Mouse (Mus musculus) limb, embryonic 14.5 days (tissue): ENCODE results near the gene Hunk. TPM values are rescaled to one million over a fixed set of nuclear protein-coding genes. Genes with fewer than 3 reads are reported as not detected.

Source experiments
- ATAC-seq: fragments of 200-750 bp; cut with Nextera tagmentation; 2 replicates; pipeline ENCODE4 v1.8.0; 2017; ENCODE audit warnings: low read depth, moderate number of reproducible peaks, moderate TSS enrichment; ENCODE audit not compliant: low FRiP score
- DNase-seq: peaks from one replicate; pipeline ENCODE4 v3.0.0-alpha.2; 2015; ENCODE audit warnings: low spot score
- H3K27ac ChIP-seq: fragments of 300-500 bp; sonication (generic); replicated peaks from 2 replicates; pipeline ENCODE4 v1.5.1; 2014; ENCODE audit warnings: low read depth, mild to moderate bottlenecking, low read length, moderate library complexity, mixed read lengths
- H3K27me3 ChIP-seq: fragments of 300-500 bp; sonication (generic); 2 replicates; pipeline ENCODE4 v1.6.1; 2014; ENCODE audit warnings: low read length, mixed read lengths; ENCODE audit not compliant: control insufficient read depth, insufficient read depth
- H3K36me3 ChIP-seq: fragments of 300-500 bp; sonication (generic); 2 replicates; pipeline ENCODE4 v1.6.1; 2014; ENCODE audit warnings: mild to moderate bottlenecking, low read length, moderate library complexity, mixed read lengths; ENCODE audit not compliant: control insufficient read depth, insufficient read depth
- H3K4me1 ChIP-seq: fragments of 300-500 bp; sonication (generic); 2 replicates; pipeline ENCODE4 v1.6.1; 2014; ENCODE audit warnings: antibody characterized with exemption, low read length, mixed read lengths; ENCODE audit not compliant: control insufficient read depth, insufficient read depth
- H3K4me2 ChIP-seq: fragments of 300-500 bp; sonication (generic); replicated peaks from 2 replicates; pipeline ENCODE4 v1.6.1; 2014; ENCODE audit warnings: low read depth, mild to moderate bottlenecking, low read length, moderate library complexity; ENCODE audit not compliant: severe bottlenecking
- H3K4me3 ChIP-seq: fragments of 300-500 bp; sonication (generic); replicated peaks from 2 replicates; pipeline ENCODE4 v1.5.1; 2014; ENCODE audit warnings: low read length
- H3K9ac ChIP-seq: fragments of 300-500 bp; sonication (generic); 2 replicates; pipeline ENCODE4 v1.6.1; 2014; ENCODE audit warnings: mild to moderate bottlenecking, low read depth, low read length, moderate library complexity; ENCODE audit not compliant: severe bottlenecking
- H3K9me3 ChIP-seq: fragments of 300-500 bp; sonication (generic); 2 replicates; pipeline ENCODE4 v1.6.1; 2016; ENCODE audit warnings: low read length; ENCODE audit not compliant: control insufficient read depth
- POLR2A ChIP-seq: fragments of 200-500 bp; IDR thresholded peaks from 2 replicates; pipeline ENCODE4 v1.8.0; 2012; ENCODE audit warnings: inconsistent platforms, mild to moderate bottlenecking, moderate library complexity, borderline replicate concordance; ENCODE audit not compliant: insufficient read depth, insufficient read length; ENCODE audit errors: extremely low read depth
- WGBS: fragments of 180-500 bp; shearing (Covaris S2); extraction: QIAGEN DNeasy Blood & Tissue Kit; methylation state at CpG from one replicate; pipeline ENCODE4 v1.1.7; 2014; 5-methylcytosine and 5-hydroxymethylcytosine counted together
- polyA plus RNA-seq, 2 experiments: library from polyadenylated mRNA; depleted of rRNA in 1 of 2; stranded (reverse) in 1 of 2; unstranded in 1 of 2; fragments of >200 nt; fragmentation: Nextera tagmentation in 1 of 2; extraction: Ambion mirVana in 1 of 2; gene quantifications; 2 replicates each; pipeline versions ENCODE4 v1.2.1 to v1.2.3; 2012 to 2014

Gene Hunk
- polyA plus RNA-seq, 2 experiments = 14.1 to 19.9 TPM

GRCm38 (mm10) chr16:90394761-90395160 lies 8.9 kb downstream of the Hunk start:
- Histone ChIP-seq H3K9me3 (0 out of 2 replicates have a peak, but pooled peaks cover 7% of the 10 kb centered on the region), H3K4me2 (no peak overlapping the region), H3K4me1 (peaks cover 8% of the 10 kb centered on the region; the same call in 1 of the 2 replicates), H3K9ac (no peak overlapping the region), H3K36me3 (peaks cover 32% of the 10 kb centered on the region), H3K27ac (no peak overlapping the region), H3K4me3 (no peak overlapping the region), H3K27me3 (no peaks in the 10 kb centered on the region)
- 80% methylated on average over 4 of the region's 4 CpGs for WGBS
- TF ChIP-seq POLR2A = no peak
- DNase-seq = no peak
- ATAC-seq = no peak

GRCm38 (mm10) chr16:90395996-90396556 lies 10.3 kb downstream of the Hunk start:
- H3K4me2 ChIP-seq = no peak overlapping the region
- H3K27ac ChIP-seq = no peak overlapping the region; the same call in 1 of the 2 replicates
- no peaks in the 10 kb centered on the region for H3K27me3 ChIP-seq
- peaks cover 22% of the 10 kb centered on the region for H3K36me3 ChIP-seq
- H3K4me3 ChIP-seq = no peak overlapping the region
- TF ChIP-seq POLR2A = no peak
- no peak for ATAC-seq
- H3K9ac ChIP-seq = no peak overlapping the region
- peaks cover 14% of the 10 kb centered on the region for H3K4me1 ChIP-seq
- 0 out of 2 replicates have a peak, but pooled peaks cover 2% of the 10 kb centered on the region for H3K9me3 ChIP-seq
- DNase-seq = no peak
- 59% methylated on average over 11 of the region's 11 CpGs for WGBS

GRCm38 (mm10) chr16:90396882-90397281 lies 11.1 kb downstream of the Hunk start:
- H3K4me3 ChIP-seq = no peak overlapping the region
- H3K4me2 ChIP-seq = no peak overlapping the region
- no peaks in the 10 kb centered on the region for H3K27me3 ChIP-seq
- DNase-seq = no peak
- no peak for ATAC-seq
- peaks cover 14% of the 10 kb centered on the region for H3K36me3 ChIP-seq
- peaks cover 22% of the 10 kb centered on the region for H3K4me1 ChIP-seq
- WGBS = 71% methylated on average over 2 of the region's 2 CpGs
- no peak overlapping the region for H3K27ac ChIP-seq
- no peak for TF ChIP-seq POLR2A
- H3K9me3 ChIP-seq = no peaks in the 10 kb centered on the region
- no peak overlapping the region for H3K9ac ChIP-seq

GRCm38 (mm10) chr16:90400314-90400713 lies 14.5 kb downstream of the Hunk start:
- WGBS = 9% methylated on average over 8 of the region's 9 CpGs
- no peak for TF ChIP-seq POLR2A
- H3K4me1 ChIP-seq = peaks cover 39% of the 10 kb centered on the region

GRCm38 (mm10) chr16:90400906-90401666 lies 15.3 kb downstream of the Hunk start:
- ATAC-seq (peak; percentile 45; the same call in 1 of the 2 replicates), DNase-seq (no peak)
- peaks cover 41% of the 10 kb centered on the region for H3K4me1 ChIP-seq

More at GRCm38 (mm10) chr16:90400314-90400713, 14.5 kb downstream of the Hunk start:
- 0 out of 2 replicates have a peak, but pooled peaks have one; percentile 23 for ATAC-seq
- H3K27ac ChIP-seq = 0 out of 2 replicates have a peak overlapping the region, but pooled peaks have one; percentile 46
- H3K27me3 ChIP-seq = no peaks in the 10 kb centered on the region
- DNase-seq = peak; percentile 77
- peaks cover 2% of the 10 kb centered on the region; the same call in 1 of the 2 replicates for H3K36me3 ChIP-seq
- H3K9ac ChIP-seq = no peak overlapping the region
- H3K4me3 ChIP-seq = no peak overlapping the region
- no peak overlapping the region; the same call in 1 of the 2 replicates for H3K4me2 ChIP-seq
- no peaks in the 10 kb centered on the region for H3K9me3 ChIP-seq

More at GRCm38 (mm10) chr16:90400906-90401666, 15.3 kb downstream of the Hunk start:
- Histone ChIP-seq H3K9me3 (no peaks in the 10 kb centered on the region), H3K27ac (peak overlapping the region; percentile 46), H3K4me2 (peak overlapping the region; percentile 27), H3K9ac (no peak overlapping the region), H3K36me3 (peaks cover 2% of the 10 kb centered on the region; the same call in 1 of the 2 replicates), H3K4me3 (no peak overlapping the region), H3K27me3 (no peaks in the 10 kb centered on the region)
- 10% methylated on average over 12 of the region's 12 CpGs for WGBS
- no peak for TF ChIP-seq POLR2A
